Mouse (Mus musculus) liver, embryonic 11.5 days (tissue): ENCODE data around the gene Rap1gap. TPM values are rescaled to one million over a fixed set of nuclear protein-coding genes. Genes with fewer than 3 reads are reported as not detected.

ENCODE experiments used
- ATAC-seq: fragments of 200-750 bp; cut with Nextera tagmentation; replicated peaks from 2 replicates; pipeline ENCODE4 v1.8.0; 2017; ENCODE audit warnings: moderate number of reproducible peaks, mild to moderate bottlenecking, moderate TSS enrichment, moderate library complexity; ENCODE audit not compliant: low FRiP score
- DNase-seq: peaks from one replicate; pipeline ENCODE4 v3.0.0-alpha.2; 2017; ENCODE audit warnings: low spot score
- H3K27ac ChIP-seq: fragments of 300-500 bp; sonication (generic); 2 replicates; pipeline ENCODE4 v1.5.1; 2014; ENCODE audit warnings: mild to moderate bottlenecking, low read depth, low read length, control low read depth
- H3K27me3 ChIP-seq: fragments of 300-500 bp; sonication (generic); replicated peaks from 2 replicates; pipeline ENCODE4 v1.6.1; 2014; ENCODE audit warnings: low read length, mixed read lengths; ENCODE audit not compliant: control insufficient read depth, insufficient read depth
- H3K36me3 ChIP-seq: fragments of 300-500 bp; sonication (generic); 2 replicates; pipeline ENCODE4 v1.6.1; 2014; ENCODE audit warnings: mild to moderate bottlenecking, low read length, moderate library complexity, mixed read lengths; ENCODE audit not compliant: control insufficient read depth, insufficient read depth
- H3K4me1 ChIP-seq: fragments of 300-500 bp; sonication (generic); replicated peaks from 2 replicates; pipeline ENCODE4 v1.6.1; 2014; ENCODE audit warnings: low read length, mixed read lengths; ENCODE audit not compliant: control insufficient read depth, insufficient read depth
- H3K4me2 ChIP-seq: fragments of 300-500 bp; sonication (generic); 2 replicates; pipeline ENCODE4 v1.6.1; 2014; ENCODE audit warnings: mild to moderate bottlenecking, control low read depth, moderate library complexity
- H3K4me3 ChIP-seq: fragments of 300-500 bp; sonication (generic); 2 replicates; pipeline ENCODE4 v1.5.1; 2014; ENCODE audit warnings: low read depth, low read length, control low read depth
- H3K9ac ChIP-seq: fragments of 300-500 bp; sonication (generic); 2 replicates; pipeline ENCODE4 v1.6.1; 2014; ENCODE audit warnings: low read depth, low read length, control low read depth
- H3K9me3 ChIP-seq: fragments of 300-500 bp; sonication (generic); 2 replicates; pipeline ENCODE4 v1.6.1; 2016; ENCODE audit warnings: low read length, inconsistent platforms, mixed read lengths; ENCODE audit not compliant: control insufficient read depth
- WGBS: fragments of 180-500 bp; shearing (Covaris S2); extraction: QIAGEN DNeasy Blood & Tissue Kit; methylation state at CpG from one replicate; pipeline ENCODE4 v1.1.7; 2014; 5-methylcytosine and 5-hydroxymethylcytosine counted together
- polyA plus RNA-seq: library from polyadenylated mRNA; unstranded; fragments of >200 nt; fragmentation: Nextera tagmentation; extraction: Ambion mirVana; gene quantifications from 2 replicates; pipeline ENCODE4 v1.2.1, GENCODE M21; 2014

Gene Rap1gap
- polyA plus RNA-seq, 1 experiment from 2014 or later = 4.1 TPM

DNA sequence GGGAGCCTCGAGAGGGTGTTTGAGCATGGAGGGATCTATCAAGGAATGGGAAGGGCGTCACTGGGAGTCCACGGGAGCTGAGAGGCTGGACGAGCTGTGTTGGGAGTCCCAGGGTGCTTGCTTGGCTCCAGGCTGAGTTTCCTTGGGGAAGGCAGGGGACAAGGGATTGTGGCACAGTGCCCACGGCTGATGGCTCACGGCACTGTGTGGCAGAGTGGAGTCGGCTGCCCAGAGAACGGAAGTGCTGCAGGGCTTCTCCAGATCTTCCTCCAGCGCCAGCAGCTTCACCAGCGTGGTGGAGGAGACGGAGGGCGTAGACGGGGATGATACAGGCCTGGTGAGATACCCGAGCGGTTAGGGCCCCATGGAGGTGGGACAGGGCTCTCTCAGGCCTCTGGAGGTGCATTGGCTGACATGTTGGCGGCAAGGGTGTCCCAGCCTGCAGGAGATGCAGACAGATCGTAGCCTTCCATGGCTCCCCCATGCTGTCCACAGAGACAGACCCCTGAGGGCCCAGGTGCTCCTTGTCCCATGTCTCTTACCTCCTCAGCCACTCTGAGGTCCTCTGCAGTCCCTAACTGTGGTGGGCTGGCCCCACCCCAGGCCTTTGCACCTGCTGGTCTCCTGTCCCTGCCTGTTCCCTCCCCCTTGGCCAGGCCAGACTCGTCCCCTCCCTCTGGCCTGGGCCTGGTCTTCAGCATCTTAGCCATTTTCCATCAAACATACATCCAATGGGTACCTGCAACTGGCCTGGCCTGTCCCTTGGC lies 62.4 kb downstream of the Rap1gap start:
- ATAC-seq (no peak), DNase-seq (no peak)
- peaks cover 17% of the 10 kb centered on the region for H3K4me1 ChIP-seq
- H3K4me3 ChIP-seq = no peak overlapping the region
- no peaks in the 10 kb centered on the region for H3K9me3 ChIP-seq
- no peaks in the 10 kb centered on the region for H3K36me3 ChIP-seq
- peaks cover 53% of the 10 kb centered on the region for H3K27me3 ChIP-seq
- no peak overlapping the region for H3K4me2 ChIP-seq
- no peak overlapping the region for H3K9ac ChIP-seq
- H3K27ac ChIP-seq = no peak overlapping the region
- WGBS = 81% methylated on average over 18 of the region's 18 CpGs

DNA sequence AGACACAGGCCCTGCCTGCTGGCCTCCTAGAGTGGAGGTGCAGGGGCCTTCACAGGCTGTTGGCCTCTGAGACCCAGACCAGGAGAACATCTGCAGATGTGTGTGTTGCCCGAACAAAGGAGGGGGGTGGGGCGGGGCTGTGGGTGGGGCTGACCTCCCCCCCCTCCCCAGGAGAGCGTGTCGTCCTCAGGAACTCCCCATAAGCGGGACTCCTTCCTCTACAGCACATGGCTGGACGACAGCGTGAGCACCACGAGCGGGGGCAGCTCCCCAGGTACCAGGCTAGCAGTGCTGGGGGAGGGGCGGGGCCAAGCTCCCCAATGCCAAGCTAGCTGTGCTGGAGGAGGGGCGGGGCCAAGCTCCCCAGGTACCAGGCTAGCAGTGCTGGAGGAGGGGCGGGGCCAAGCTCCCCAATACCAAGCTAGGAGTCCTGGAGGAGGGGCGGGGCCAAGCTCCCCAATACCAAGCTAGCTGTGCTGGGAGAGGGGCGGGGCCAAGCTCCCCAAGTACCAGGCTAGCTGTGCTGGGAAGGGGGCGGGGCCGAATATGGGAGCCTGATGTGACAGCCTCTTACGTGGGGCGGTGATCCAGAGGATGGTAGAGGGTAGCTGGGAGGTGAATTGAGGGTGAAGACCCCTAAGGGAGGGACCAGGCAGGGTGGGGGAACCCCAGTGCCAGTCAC lies 63.1 kb downstream of the Rap1gap start:
- no peak for DNase-seq
- WGBS = 11% methylated on average over 18 of the region's 18 CpGs
- no peaks in the 10 kb centered on the region for H3K9me3 ChIP-seq
- peaks cover 52% of the 10 kb centered on the region for H3K27me3 ChIP-seq
- H3K4me3 ChIP-seq = no peak overlapping the region
- no peak overlapping the region for H3K27ac ChIP-seq
- H3K36me3 ChIP-seq = no peaks in the 10 kb centered on the region
- no peak overlapping the region; the same call in 1 of the 2 replicates for H3K4me2 ChIP-seq
- H3K9ac ChIP-seq = no peak overlapping the region
- no peak; the same call in 1 of the 2 replicates for ATAC-seq
- H3K4me1 ChIP-seq = peaks cover 17% of the 10 kb centered on the region

DNA sequence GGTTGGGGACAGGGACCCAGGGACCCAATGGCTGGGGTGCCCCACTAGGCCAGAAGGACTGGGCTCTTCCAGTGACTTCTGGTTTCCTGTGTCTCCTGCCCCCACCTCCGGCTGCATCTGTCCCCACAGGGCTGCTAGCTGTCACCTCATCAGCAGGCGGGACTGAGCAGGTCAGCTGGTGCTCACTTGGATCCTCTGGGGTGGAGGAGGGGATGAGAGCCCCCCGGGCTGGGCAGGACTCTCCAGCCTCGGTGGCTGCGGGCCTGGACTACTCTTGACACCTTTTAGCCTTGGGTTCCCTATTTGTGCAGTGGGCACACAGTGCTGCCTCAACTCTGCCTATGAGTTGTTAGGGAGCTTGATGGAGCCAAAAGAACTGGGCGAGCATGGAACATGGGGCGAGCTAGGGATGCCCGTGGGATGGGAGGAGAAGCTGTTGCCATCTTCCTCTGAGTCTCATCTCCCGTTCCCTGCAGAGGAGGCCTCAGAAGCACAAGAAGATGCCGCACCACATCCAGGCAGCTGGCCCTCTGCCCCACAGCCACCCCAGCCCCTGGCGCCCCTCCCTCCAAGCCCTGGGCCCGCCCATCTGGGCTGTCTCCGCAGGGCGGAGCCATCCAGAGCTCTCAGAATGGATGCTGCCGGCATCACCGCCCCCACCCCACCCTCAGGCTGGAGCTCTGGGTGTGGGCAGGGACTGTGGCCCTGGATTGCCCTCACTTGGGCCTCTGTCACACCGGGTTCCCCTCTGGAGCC lies 64.1 kb downstream of the Rap1gap start:
- peak overlapping the region; percentile 44 for H3K4me2 ChIP-seq
- H3K9me3 ChIP-seq = no peaks in the 10 kb centered on the region
- peaks cover 17% of the 10 kb centered on the region for H3K4me1 ChIP-seq

DNA sequence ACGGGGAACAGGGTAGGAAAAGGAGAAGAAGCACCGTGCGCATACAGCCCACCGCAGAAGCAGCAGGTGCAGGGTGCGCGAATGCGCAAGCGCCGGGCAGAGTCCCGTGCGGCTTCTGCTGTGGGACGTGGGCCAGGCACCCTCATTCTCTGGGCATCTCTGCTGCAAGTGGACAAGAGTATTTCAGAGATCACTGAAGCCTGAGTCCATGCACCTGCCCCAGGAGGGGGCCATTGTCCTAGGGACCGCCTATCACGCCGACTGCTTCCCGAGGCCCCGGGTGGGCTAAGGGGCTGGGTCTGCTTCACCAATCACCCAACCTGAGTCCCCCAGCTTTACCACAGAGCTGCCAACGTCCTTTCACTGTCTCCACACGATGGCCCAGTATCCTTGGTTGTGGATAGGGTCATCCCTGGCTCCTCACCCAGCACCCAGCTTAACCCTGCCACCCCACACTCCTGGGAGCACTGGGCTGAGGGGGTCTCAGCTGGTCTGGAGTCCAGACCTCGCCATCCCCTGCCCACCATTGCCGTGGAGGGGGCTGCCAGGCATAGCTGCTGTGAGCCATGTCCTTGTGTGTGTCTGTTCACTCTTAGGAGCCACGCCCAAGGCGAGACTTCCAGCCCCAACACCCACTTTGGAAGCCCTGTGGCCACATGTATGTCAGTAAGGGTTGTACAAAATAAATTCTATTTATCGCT lies 64.8 kb downstream of the Rap1gap start:
- Histone ChIP-seq H3K4me2 (peak overlapping the region; percentile 44), H3K9ac (no peak overlapping the region), H3K4me3 (peak overlapping the region; percentile 8; the same call in 1 of the 2 replicates), H3K4me1 (peaks cover 12% of the 10 kb centered on the region), H3K27ac (no peak overlapping the region), H3K9me3 (no peaks in the 10 kb centered on the region), H3K36me3 (no peaks in the 10 kb centered on the region), H3K27me3 (peaks cover 36% of the 10 kb centered on the region)
- WGBS = 25% methylated on average over 24 of the region's 24 CpGs
- ATAC-seq = no peak
- no peak for DNase-seq

More for the DNA sequence above, 64.1 kb downstream of the Rap1gap start:
- H3K27ac ChIP-seq = no peak overlapping the region
- ATAC-seq (no peak), DNase-seq (no peak)
- H3K27me3 ChIP-seq = peaks cover 43% of the 10 kb centered on the region
- H3K9ac ChIP-seq = no peak overlapping the region
- WGBS = 6% methylated on average over 17 of the region's 17 CpGs
- H3K4me3 ChIP-seq = peak overlapping the region; percentile 8; the same call in 1 of the 2 replicates
- no peaks in the 10 kb centered on the region for H3K36me3 ChIP-seq

DNA sequence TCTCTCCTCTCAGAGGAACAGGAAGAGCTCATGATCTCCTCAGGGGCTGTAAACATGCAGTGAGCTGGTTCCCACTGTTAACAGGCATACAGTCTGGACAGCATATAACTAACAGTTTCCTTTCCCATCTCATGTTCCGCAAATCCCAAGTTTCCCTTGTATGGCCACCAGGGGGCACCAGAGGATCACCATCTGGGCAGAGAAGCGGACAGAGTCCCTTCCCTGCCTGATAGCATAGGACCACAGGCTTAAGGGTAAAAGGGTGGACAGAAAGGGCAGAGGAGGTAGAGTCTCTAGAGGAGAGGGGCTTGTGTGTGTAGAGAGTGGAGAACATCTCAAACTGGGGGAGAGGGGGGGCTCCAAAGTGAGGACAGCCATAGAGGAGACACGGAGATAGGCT lies 65.6 kb downstream of the Rap1gap start:
- Histone ChIP-seq H3K36me3 (no peaks in the 10 kb centered on the region), H3K27me3 (peaks cover 33% of the 10 kb centered on the region), H3K4me2 (no peak overlapping the region), H3K9me3 (no peaks in the 10 kb centered on the region), H3K9ac (no peak overlapping the region), H3K27ac (no peak overlapping the region), H3K4me1 (peaks cover 11% of the 10 kb centered on the region), H3K4me3 (no peak overlapping the region)
- DNase-seq (peak; percentile 86), ATAC-seq (no peak; the same call in 1 of the 2 replicates)
- WGBS = 20% methylated on average over 3 of the region's 3 CpGs

DNA sequence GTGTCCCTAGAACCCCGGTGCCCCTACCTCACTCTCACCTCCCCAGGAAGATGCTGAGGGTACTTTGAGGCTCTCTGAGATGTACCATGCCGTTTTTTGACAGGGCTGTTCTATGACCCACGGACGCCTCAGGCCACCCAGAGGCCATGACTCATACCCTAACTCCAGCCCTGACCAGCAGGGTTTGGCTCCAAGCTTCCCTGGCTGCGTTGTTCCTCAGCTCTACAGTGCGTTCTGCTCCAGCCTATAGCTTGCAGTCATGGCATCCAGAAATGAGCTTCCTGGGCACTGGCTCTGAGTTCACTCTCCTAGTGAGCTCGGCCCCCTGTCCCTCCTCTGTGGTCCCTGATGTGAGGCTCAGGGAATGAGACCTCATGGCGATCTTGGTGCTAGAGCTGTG lies 66.2 kb downstream of the Rap1gap start:
- ATAC-seq = no peak
- WGBS = 67% methylated on average over 8 of the region's 8 CpGs

DNA sequence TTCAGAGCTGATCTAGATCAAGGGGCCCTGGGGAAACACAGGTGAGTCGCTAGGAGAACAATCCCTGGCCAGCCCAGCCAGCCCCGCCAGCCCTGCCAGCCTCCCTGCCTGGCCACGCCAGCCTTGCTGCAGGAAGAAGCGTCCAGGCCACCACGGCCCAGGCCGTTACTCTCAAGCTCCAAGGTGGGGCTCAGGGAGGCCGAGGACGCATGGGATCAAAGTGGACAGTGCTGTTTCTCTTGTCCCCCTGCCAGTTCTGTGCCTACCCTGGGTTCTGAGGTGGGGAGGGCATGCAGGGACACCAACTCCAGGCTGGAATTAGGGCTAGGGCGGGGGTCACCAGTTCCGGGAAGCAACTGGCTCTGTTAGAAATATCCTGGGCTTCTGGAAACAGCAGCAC lies 67.4 kb downstream of the Rap1gap start:
- Histone ChIP-seq H3K36me3 (no peaks in the 10 kb centered on the region), H3K27ac (no peak overlapping the region), H3K4me2 (no peak overlapping the region), H3K9me3 (no peaks in the 10 kb centered on the region), H3K27me3 (peaks cover 34% of the 10 kb centered on the region), H3K4me1 (peaks cover 11% of the 10 kb centered on the region), H3K9ac (no peak overlapping the region), H3K4me3 (no peak overlapping the region)
- DNase-seq (no peak), ATAC-seq (no peak)
- 65% methylated on average over 10 of the region's 10 CpGs for WGBS

More for the DNA sequence above, 66.2 kb downstream of the Rap1gap start:
- no peak overlapping the region for H3K9ac ChIP-seq
- no peak overlapping the region for H3K4me3 ChIP-seq
- H3K4me2 ChIP-seq = no peak overlapping the region
- no peak for DNase-seq
- peaks cover 11% of the 10 kb centered on the region for H3K4me1 ChIP-seq
- H3K9me3 ChIP-seq = no peaks in the 10 kb centered on the region
- H3K36me3 ChIP-seq = no peaks in the 10 kb centered on the region
- H3K27ac ChIP-seq = no peak overlapping the region
- H3K27me3 ChIP-seq = peaks cover 33% of the 10 kb centered on the region

DNA sequence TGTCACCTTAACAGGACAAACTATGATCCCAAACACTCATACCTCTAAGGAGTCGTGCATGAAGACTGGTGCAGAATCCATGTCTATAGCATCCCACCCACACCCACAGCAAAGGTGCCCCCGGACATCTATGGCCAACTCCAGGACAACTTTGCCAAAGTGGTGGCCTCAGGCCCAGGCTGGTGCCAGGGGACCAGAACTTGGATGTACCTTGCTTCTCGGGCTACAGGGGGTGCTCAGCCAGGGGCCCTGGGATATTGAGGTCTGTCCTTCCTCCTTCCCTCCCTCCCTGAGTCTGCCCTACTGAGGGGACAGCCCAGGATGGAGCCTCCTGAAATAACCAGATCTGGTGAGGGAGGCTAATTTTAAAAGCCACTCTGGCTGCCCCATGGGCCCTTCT lies 67.8 kb downstream of the Rap1gap start:
- DNase-seq (no peak), ATAC-seq (no peak)
- H3K4me3 ChIP-seq = no peak overlapping the region
- no peak overlapping the region for H3K27ac ChIP-seq
- H3K36me3 ChIP-seq = no peaks in the 10 kb centered on the region
- H3K4me1 ChIP-seq = peaks cover 11% of the 10 kb centered on the region
- no peaks in the 10 kb centered on the region for H3K9me3 ChIP-seq
- H3K9ac ChIP-seq = no peak overlapping the region
- 74% methylated on average over 3 of the region's 3 CpGs for WGBS
- H3K4me2 ChIP-seq = no peak overlapping the region
- peaks cover 33% of the 10 kb centered on the region for H3K27me3 ChIP-seq
